Mouse (Mus musculus) limb, embryonic 14.5 days (tissue): ENCODE measurements around the gene Bach2. TPM values are rescaled to one million over a fixed set of nuclear protein-coding genes. Genes with fewer than 3 reads are reported as not detected.

ENCODE experiments used
- ATAC-seq: fragments of 200-750 bp; cut with Nextera tagmentation; 2 replicates; pipeline ENCODE4 v1.8.0; 2017; ENCODE audit warnings: low read depth, moderate number of reproducible peaks, moderate TSS enrichment; ENCODE audit not compliant: low FRiP score
- DNase-seq: peaks from one replicate; pipeline ENCODE4 v3.0.0-alpha.2; 2015; ENCODE audit warnings: low spot score
- H3K27ac ChIP-seq: fragments of 300-500 bp; sonication (generic); replicated peaks from 2 replicates; pipeline ENCODE4 v1.5.1; 2014; ENCODE audit warnings: low read depth, mild to moderate bottlenecking, low read length, moderate library complexity, mixed read lengths
- H3K27me3 ChIP-seq: fragments of 300-500 bp; sonication (generic); 2 replicates; pipeline ENCODE4 v1.6.1; 2014; ENCODE audit warnings: low read length, mixed read lengths; ENCODE audit not compliant: control insufficient read depth, insufficient read depth
- H3K36me3 ChIP-seq: fragments of 300-500 bp; sonication (generic); 2 replicates; pipeline ENCODE4 v1.6.1; 2014; ENCODE audit warnings: mild to moderate bottlenecking, low read length, moderate library complexity, mixed read lengths; ENCODE audit not compliant: control insufficient read depth, insufficient read depth
- H3K4me1 ChIP-seq: fragments of 300-500 bp; sonication (generic); 2 replicates; pipeline ENCODE4 v1.6.1; 2014; ENCODE audit warnings: antibody characterized with exemption, low read length, mixed read lengths; ENCODE audit not compliant: control insufficient read depth, insufficient read depth
- H3K4me2 ChIP-seq: fragments of 300-500 bp; sonication (generic); replicated peaks from 2 replicates; pipeline ENCODE4 v1.6.1; 2014; ENCODE audit warnings: low read depth, mild to moderate bottlenecking, low read length, moderate library complexity; ENCODE audit not compliant: severe bottlenecking
- H3K4me3 ChIP-seq: fragments of 300-500 bp; sonication (generic); replicated peaks from 2 replicates; pipeline ENCODE4 v1.5.1; 2014; ENCODE audit warnings: low read length
- H3K9ac ChIP-seq: fragments of 300-500 bp; sonication (generic); 2 replicates; pipeline ENCODE4 v1.6.1; 2014; ENCODE audit warnings: mild to moderate bottlenecking, low read depth, low read length, moderate library complexity; ENCODE audit not compliant: severe bottlenecking
- H3K9me3 ChIP-seq: fragments of 300-500 bp; sonication (generic); 2 replicates; pipeline ENCODE4 v1.6.1; 2016; ENCODE audit warnings: low read length; ENCODE audit not compliant: control insufficient read depth
- POLR2A ChIP-seq: fragments of 200-500 bp; IDR thresholded peaks from 2 replicates; pipeline ENCODE4 v1.8.0; 2012; ENCODE audit warnings: inconsistent platforms, mild to moderate bottlenecking, moderate library complexity, borderline replicate concordance; ENCODE audit not compliant: insufficient read depth, insufficient read length; ENCODE audit errors: extremely low read depth
- WGBS: fragments of 180-500 bp; shearing (Covaris S2); extraction: QIAGEN DNeasy Blood & Tissue Kit; methylation state at CpG from one replicate; pipeline ENCODE4 v1.1.7; 2014; 5-methylcytosine and 5-hydroxymethylcytosine counted together
- polyA plus RNA-seq, 2 experiments: library from polyadenylated mRNA; depleted of rRNA in 1 of 2; stranded (reverse) in 1 of 2; unstranded in 1 of 2; fragments of >200 nt; fragmentation: Nextera tagmentation in 1 of 2; extraction: Ambion mirVana in 1 of 2; gene quantifications; 2 replicates each; pipeline versions ENCODE4 v1.2.1 to v1.2.3; 2012 to 2014

Bach2 gene
- polyA plus RNA-seq, 2 experiments, result 6.0 to 9.6 TPM

- 74% methylated on average over 4 of the region's 4 CpGs for WGBS
Observed at GRCm38 (mm10) chr4:32538488-32538887, 299.9 kb downstream of the Bach2 start.

GRCm38 (mm10) chr4:32538987-32539386 lies 300.4 kb downstream of the Bach2 start:
- ATAC-seq (no peak), DNase-seq (no peak)
- Histone ChIP-seq H3K4me2 (no peak overlapping the region), H3K27ac (no peak overlapping the region), H3K9ac (no peak overlapping the region), H3K36me3 (no peaks in the 10 kb centered on the region), H3K4me3 (no peak overlapping the region), H3K9me3 (no peaks in the 10 kb centered on the region), H3K27me3 (no peaks in the 10 kb centered on the region), H3K4me1 (peaks cover 22% of the 10 kb centered on the region)
- TF ChIP-seq POLR2A, result no peak
- WGBS, result 81% methylated on average over 11 of the region's 11 CpGs

More at GRCm38 (mm10) chr4:32538488-32538887, 299.9 kb downstream of the Bach2 start:
- Histone ChIP-seq H3K9me3 (no peaks in the 10 kb centered on the region), H3K4me3 (no peak overlapping the region), H3K9ac (no peak overlapping the region), H3K27ac (no peak overlapping the region), H3K27me3 (no peaks in the 10 kb centered on the region), H3K4me2 (no peak overlapping the region), H3K4me1 (peaks cover 22% of the 10 kb centered on the region), H3K36me3 (no peaks in the 10 kb centered on the region)
- DNase-seq (no peak), ATAC-seq (no peak)
- no peak for TF ChIP-seq POLR2A

GRCm38 (mm10) chr4:32544821-32545545 lies 306.4 kb downstream of the Bach2 start:
- 78% methylated on average over 14 of the region's 14 CpGs for WGBS
- Histone ChIP-seq H3K9ac (no peak overlapping the region), H3K9me3 (no peaks in the 10 kb centered on the region), H3K27ac (no peak overlapping the region), H3K36me3 (no peaks in the 10 kb centered on the region), H3K4me1 (no peaks in the 10 kb centered on the region), H3K27me3 (no peaks in the 10 kb centered on the region), H3K4me3 (no peak overlapping the region), H3K4me2 (no peak overlapping the region)
- no peak for TF ChIP-seq POLR2A
- no peak for DNase-seq
- no peak for ATAC-seq

GRCm38 (mm10) chr4:32545548-32545947 lies 306.9 kb downstream of the Bach2 start:
- no peaks in the 10 kb centered on the region for H3K27me3 ChIP-seq
- ATAC-seq (no peak), DNase-seq (no peak)
- no peaks in the 10 kb centered on the region for H3K36me3 ChIP-seq
- no peaks in the 10 kb centered on the region for H3K9me3 ChIP-seq
- TF ChIP-seq POLR2A, result no peak
- H3K4me2 ChIP-seq, result no peak overlapping the region
- 75% methylated on average over 4 of the region's 4 CpGs for WGBS
- H3K27ac ChIP-seq, result no peak overlapping the region
- H3K4me1 ChIP-seq, result no peaks in the 10 kb centered on the region
- no peak overlapping the region for H3K4me3 ChIP-seq
- no peak overlapping the region for H3K9ac ChIP-seq

- no peak overlapping the region for H3K27ac ChIP-seq
- 88% methylated on average over 1 of the region's 1 CpGs for WGBS
- no peak overlapping the region for H3K4me3 ChIP-seq
- no peak for TF ChIP-seq POLR2A
- H3K4me2 ChIP-seq, result no peak overlapping the region
- no peak for DNase-seq
- H3K36me3 ChIP-seq, result no peaks in the 10 kb centered on the region
- ATAC-seq, result no peak
- H3K27me3 ChIP-seq, result no peaks in the 10 kb centered on the region
- no peak overlapping the region for H3K9ac ChIP-seq
- H3K4me1 ChIP-seq, result no peaks in the 10 kb centered on the region
- no peaks in the 10 kb centered on the region for H3K9me3 ChIP-seq
Observed at GRCm38 (mm10) chr4:32549150-32549549, 310.5 kb downstream of the Bach2 start.
